Mouse (Mus musculus) frontal cortex, postnatal 14 days (tissue): ENCODE results near the gene Otud5.
"Not testable (repeated sequence)": the region's sequence is repeated elsewhere in the genome, so short reads cannot be mapped to it uniquely, and the experiment has no call there.

Experiments
- DNase-seq, 2 experiments: peaks; one replicate each; pipeline ENCODE4 v3.0.0; 2022; ENCODE audit warnings: low spot score in 2 of 2

The Otud5 gene

DNA sequence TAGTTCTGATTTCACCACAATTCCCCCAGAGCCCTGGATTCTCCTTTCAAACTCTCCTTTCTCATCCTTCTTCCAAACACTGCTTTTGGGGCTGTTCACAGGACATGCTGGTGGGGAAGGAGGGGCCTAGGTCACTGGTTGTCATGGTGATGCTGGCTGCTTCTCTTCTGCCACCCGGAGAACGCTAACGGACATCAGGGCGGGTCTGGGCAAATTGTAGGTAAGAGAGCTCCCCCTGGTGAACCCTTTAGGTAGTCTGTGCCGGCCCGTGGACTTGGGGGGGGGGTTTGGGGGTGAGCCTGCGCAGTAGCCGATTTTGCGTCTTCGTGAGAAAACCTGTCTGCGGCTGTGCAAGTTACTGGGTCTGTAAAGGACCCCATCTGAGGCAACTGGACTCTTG lies 38.7 kb downstream of the Otud5 start:
- peak; percentile 35 to 52 for DNase-seq

DNA sequence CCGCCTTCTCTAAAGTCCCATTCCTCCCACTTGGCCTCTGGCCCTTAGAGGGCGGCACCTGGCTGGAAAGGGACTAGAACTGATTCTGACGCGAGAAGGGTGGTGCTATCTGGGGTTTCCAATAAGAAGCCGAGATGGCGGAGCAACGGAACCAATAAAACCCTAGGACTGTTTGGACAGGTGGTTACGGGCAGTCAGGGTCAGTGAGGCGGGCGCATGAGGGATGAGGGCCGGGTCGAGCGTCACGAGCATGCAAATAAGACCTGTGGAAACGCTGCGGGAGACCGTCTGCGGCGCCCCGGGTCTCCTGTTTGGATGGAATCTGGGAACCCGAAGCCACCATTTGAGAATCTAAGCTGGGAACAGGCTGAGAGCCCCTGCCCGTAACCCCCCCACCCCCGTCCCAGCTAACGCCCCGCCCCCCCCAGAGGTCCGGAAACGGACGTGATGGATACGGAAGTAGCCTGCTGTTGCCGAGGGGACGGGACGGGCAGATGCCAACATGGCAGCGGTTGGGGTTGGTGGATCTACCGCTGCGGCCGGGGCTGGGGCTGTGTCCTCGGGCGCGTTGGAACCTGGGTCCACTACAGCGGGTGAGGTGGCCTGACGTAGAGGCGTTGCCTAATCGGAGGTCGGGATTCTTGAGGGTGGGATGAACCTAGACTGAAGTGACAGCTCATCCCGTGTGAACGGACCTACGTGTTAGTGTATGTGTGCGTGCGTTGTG lies 42.8 kb downstream of the Otud5 start, which contains the start of gene Slc35a2:
TSS of gene Slc35a2 (plus strand) at position 188 of the 727 bp plus-strand sequence.
- peak; percentile 70 to 80 for DNase-seq

DNA sequence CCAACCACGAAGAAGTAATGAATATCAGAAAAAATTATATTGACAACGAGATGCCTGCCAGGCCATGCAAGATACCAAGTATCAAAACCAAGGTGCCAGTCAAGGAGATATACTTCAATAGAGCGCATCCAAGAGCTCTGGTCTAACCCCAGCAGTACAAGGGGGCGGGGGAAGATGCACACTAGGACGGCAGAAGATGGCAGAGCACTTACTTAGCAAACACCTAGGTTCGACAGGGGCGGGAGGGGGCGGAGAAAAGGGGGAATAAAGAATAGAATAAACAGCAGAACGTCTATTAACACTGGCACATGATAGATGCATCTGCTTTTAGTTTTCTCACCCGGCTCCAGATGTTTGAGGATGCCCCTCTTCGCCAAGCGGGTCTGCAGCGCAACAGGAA lies 57.0 kb downstream of the Otud5 start:
- DNase-seq: no peak

DNA sequence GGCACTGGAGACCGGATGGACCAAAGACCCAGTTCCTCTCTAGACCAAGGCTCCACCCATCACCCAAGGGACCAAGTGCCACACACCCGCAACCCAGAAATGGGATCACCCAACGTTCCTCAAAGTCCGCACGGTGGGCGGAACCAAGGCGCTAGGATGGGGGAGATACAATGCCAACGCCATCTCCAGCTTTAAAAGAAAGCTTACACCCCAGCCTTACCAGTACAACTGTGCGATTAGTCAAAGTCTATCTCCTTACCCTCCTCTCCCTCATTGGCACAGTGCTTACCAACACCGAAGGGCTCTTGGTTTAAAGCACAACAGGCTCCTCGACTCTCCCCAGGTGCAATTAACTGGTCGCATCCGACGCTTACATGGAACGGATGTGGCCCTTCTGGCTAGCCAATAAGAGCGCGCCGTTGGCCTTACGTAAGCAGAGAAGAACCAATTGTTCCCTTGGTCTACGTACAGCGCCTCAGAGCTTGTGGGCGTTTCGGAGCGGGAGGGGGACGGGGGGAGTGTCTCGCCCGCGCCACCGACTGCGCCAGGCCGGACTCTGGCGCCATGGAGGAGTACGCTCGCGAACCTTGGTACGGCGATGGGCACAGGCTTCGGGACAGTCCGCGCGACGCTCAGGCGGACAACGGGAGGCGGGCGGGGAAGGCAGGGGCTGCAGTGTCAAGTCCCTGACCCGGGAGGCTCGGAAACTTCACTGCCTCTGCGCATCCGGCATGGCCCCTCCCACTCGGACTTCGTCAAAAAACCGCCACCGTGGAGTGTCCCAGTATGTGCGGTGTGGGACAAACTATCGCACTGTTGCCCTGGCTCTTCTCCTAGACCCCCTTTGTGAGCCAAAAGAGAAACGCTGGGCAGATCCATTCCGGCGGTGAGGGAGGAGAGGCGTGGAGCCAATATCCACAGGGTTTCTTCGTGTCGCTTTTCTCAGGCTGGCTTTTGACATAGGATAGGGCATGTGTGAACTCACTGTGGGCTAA lies 58.0 kb downstream of the Otud5 start, which contains the start of the genes Pqbp1 and Timm17b:
TSS of gene Pqbp1 (minus strand) at position 390 of the 995 bp plus-strand sequence.
TSS of gene Timm17b (plus strand) at position 478 of the 995 bp plus-strand sequence.
- DNase-seq: peak; percentile 81 to 88

DNA sequence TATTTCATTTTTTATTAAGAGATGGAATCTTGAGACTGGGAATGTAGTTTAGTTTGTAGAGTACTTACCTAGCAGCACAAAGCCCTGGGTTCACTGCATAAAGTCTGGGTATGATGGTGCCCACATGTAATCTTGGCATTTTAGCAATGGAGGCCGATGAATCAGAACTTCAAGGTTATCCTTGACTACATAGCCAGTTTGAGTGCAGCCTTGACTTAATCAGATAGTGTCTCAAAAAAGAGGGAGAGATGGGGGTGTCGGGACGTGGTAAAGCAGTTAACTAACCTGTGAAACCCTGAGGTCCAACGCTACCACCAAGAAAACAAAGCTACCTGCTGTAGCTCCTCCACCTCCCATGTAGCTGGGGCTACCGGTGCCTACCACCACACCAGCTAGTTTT lies 63.3 kb downstream of the Otud5 start:
- DNase-seq: no peak

DNA sequence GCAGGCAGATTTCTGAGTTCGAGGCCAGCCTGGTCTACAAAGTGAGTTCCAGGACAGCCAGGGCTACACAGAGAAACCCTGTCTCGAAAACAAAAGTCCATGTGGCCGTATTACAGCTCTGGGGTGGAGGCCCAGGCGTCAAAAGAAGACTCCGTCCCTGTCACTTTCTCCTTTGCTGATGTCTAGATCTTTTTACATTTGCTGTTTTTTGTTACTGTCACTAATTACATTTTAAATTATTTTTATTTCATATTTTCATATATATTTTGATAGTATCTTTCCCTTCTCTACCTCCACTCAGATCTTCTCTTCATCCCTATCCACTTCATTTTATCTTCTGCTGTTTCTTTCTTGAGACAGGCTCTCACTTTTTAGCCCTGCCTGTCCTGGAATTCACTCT lies 66.6 kb downstream of the Otud5 start, which contains the start of gene Gm10491:
TSS of gene Gm10491 (minus strand) at position 101 of the 400 bp plus-strand sequence.
- DNase-seq: no peak

DNA sequence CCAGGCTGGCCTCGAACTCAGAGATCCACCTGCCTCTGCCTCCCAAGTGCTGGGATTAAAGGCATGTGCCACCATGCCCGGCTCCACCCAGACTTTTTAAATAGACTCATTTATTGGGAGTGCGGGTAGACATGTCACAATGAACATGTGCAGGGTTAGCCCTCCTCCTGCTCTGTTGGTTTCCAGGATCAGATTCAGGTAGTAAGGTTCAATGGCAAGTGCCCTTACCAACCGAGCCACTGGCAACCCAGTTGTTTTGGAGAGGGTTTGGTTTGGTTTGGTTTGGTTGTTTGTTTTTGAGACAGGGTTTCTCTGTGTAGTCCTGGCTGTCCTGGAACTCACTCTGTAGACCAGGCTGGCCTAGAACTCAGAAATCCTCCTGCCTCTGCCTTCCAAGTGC lies 68.1 kb downstream of the Otud5 start, which contains the start of gene Gm10490:
TSS of gene Gm10490 (plus strand) at position 301 of the 400 bp plus-strand sequence.
- not testable (repeated sequence) for DNase-seq

DNA sequence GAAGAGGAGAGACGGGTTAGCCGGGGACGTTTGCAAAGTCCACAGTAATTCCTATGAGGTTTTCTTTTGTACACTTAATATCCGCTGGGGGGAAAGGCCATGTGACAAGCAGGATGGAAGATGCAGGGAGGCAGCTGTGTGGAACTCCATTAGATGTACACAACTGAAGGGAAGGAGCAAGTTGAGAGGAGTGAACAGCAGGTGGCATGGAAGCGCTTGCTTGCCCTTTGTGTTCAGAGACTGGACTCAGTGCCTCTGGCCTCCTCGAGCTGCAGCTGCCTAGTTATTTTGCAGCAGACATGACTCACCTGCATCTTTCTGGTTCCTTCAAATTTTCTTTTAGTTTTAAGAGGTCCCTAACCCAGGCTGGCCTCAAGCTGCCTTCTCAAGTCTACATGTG lies 69.3 kb downstream of the Otud5 start:
- DNase-seq: no peak

DNA sequence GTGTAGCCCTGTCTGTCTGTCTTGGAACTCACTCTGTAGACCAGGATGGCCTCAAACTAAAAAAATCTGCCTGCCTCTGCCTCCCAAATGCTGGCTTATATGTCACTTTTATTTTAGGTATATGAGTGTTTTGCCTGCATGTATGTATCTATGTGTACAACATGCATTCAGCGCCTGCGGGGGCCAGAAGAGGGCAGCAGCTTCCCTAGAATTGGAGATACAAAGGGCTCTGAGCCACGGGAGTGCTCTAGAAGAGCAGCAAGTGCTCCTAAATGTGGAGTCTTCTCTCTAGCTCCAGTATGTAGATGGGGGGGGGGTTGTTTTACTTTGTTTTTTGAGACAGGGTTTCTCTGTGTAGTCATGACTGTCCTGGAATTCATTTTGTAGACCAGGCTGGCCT lies 74.5 kb downstream of the Otud5 start:
- not testable (repeated sequence) for DNase-seq

DNA sequence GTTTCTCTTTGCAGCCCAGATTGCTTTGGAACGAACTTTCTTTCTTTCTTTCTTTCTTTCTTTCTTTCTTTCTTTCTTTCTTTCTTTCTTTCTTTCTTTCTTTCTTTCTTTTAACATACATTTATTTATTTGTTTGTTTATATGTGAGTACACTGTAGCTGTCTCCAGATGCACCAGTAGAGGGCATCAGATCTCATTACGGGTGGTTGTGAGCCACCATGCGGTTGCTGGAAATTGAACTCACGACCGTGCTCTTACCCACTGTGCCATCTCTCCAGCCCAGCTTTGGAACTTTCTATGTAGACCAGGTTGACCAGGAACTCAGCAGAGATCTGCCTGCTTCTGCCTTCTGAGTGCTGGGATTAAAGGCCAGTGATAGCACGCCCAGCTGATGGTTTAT lies 76.8 kb downstream of the Otud5 start:
- DNase-seq: not testable (repeated sequence)

DNA sequence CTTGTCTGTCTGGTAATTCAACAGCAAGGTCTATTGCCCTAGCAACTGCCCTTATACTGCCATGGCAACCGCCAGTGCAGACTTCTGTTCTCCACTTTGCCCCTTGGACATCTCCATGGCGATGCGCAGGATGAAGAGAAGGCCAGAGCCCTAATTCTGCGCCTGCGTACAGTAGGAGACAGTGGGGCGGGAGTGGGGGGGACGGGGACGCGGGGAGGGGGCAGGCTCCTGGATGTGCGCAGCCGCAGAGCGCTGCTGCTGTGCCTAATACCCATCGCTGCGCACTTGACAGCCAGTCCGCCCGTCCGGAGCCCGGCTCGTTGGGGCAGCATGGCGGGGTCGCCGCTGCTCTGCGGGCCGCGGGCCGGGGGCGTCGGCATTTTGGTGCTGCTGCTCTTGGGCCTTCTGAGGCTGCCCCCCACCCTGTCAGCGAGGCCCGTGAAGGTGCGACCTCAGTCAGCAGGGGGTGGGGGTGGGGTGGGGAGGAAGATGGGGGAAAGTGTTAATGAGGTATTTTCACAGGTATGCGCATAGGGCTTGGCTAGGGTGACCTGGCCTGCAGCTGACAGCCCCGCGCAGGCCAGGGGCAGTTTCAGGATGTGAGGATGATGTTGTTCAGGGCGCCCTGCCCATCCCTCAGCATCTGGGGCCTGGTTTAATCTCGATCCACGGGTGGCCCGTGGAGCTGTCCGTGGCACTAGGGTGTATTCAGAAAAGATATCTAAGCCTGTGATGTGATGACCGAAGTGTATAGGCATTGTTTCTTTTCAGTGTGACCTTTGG lies 78.6 kb downstream of the Otud5 start, which contains the start of gene Pcsk1n:
TSS of gene Pcsk1n (plus strand) at position 222 of the 783 bp plus-strand sequence.
- DNase-seq: peak in 1 of 2 experiments; percentile 38

DNA sequence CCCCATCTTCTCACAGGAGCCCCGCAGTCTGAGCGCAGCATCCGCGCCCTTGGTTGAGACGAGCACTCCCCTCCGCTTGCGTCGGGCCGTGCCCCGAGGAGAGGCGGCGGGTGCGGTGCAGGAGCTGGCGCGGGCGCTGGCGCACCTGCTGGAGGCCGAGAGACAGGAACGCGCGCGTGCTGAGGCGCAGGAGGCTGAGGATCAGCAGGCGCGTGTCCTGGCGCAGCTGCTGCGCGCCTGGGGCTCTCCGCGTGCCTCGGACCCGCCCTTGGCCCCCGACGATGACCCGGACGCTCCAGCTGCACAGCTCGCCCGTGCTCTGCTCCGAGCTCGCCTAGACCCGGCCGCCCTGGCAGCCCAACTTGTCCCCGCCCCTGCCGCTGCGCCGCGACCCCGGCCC lies 80.9 kb downstream of the Otud5 start:
- no peak for DNase-seq
